Mouse (Mus musculus) brown adipose tissue, adult 24 weeks (tissue): ENCODE measurements around the gene Fam240a. TPM values are rescaled to one million over a fixed set of nuclear protein-coding genes. Genes with fewer than 3 reads are reported as not detected.

Source experiments
- H3K27ac ChIP-seq: fragments of 200-500 bp; replicated peaks from 2 replicates; pipeline ENCODE4 v1.5.1; 2012; ENCODE audit warnings: low read depth, mild to moderate bottlenecking, low read length
- H3K4me1 ChIP-seq: fragments of 200-500 bp; 2 replicates; pipeline ENCODE4 v1.6.1; 2012; ENCODE audit warnings: low read length, mixed read lengths; ENCODE audit not compliant: control insufficient read depth, insufficient read depth, insufficient read length
- H3K4me3 ChIP-seq: fragments of 200-500 bp; 2 replicates; pipeline ENCODE4 v1.5.1; 2012; ENCODE audit warnings: low read depth, mild to moderate bottlenecking, low read length, moderate library complexity; ENCODE audit not compliant: insufficient read depth
- polyA plus RNA-seq: library from polyadenylated mRNA; stranded (reverse); fragments of >200 nt; gene quantifications from 2 replicates; pipeline ENCODE4 v1.2.4, GENCODE M21; 2012; ENCODE audit not compliant: missing spikeins, insufficient read depth, insufficient read length

Gene Fam240a
- polyA plus RNA-seq, 1 experiment, result not detected

- Histone ChIP-seq H3K4me3 (no peak overlapping the region), H3K27ac (no peak overlapping the region), H3K4me1 (peaks cover 18% of the 10 kb centered on the region)
Observed at GRCm38 (mm10) chr9:110873681-110874659, 42.7 kb downstream of the Fam240a start.

- Histone ChIP-seq H3K4me1 (peaks cover 3% of the 10 kb centered on the region; the same call in 1 of the 2 replicates), H3K27ac (no peak overlapping the region), H3K4me3 (no peak overlapping the region)
Observed at GRCm38 (mm10) chr9:110871030-110871429, 45.6 kb downstream of the Fam240a start.

Other genes with a start within 250 kb of the Fam240a start
- gene Myl3, start 175.0 kb downstream of the Fam240a start, polyA plus RNA-seq, result 17.2 and 23.5 TPM in 2 replicates
- gene Pth1r, start 169.7 kb downstream of the Fam240a start, polyA plus RNA-seq, result 23.3 and 25.4 TPM in 2 replicates
- not detected in 2 replicates for gene Prss42, start 118.7 kb downstream of the Fam240a start, polyA plus RNA-seq
- not detected in 2 replicates for gene Prss44, start 102.9 kb downstream of the Fam240a start, polyA plus RNA-seq
- not detected in 2 replicates for gene Prss43, start 90.2 kb downstream of the Fam240a start, polyA plus RNA-seq
- not detected in 2 replicates for gene Prss45, start 82.3 kb downstream of the Fam240a start, polyA plus RNA-seq
- not detected in 2 replicates for gene Prss46, start 72.4 kb downstream of the Fam240a start, polyA plus RNA-seq
- not detected in 2 replicates for gene Prss50, start 58.9 kb downstream of the Fam240a start, polyA plus RNA-seq
- gene Als2cl, start 37.0 kb downstream of the Fam240a start, polyA plus RNA-seq, result 5.7 and 9.0 TPM in 2 replicates
- 1.5 and 1.8 TPM in 2 replicates for gene Tmie, start 36.7 kb downstream of the Fam240a start, polyA plus RNA-seq
- gene Tdgf1, start 29.3 kb upstream of the Fam240a start, polyA plus RNA-seq, result not detected in 2 replicates
- gene Lrrc2, start 34.7 kb upstream of the Fam240a start, polyA plus RNA-seq, result 0.88 TPM in 1 of 2 replicates, not detected in the other
- 2.2 and 3.3 TPM in 2 replicates for gene Rtp3, start 73.7 kb upstream of the Fam240a start, polyA plus RNA-seq
- not detected in 2 replicates for gene Ltf, start 102.4 kb upstream of the Fam240a start, polyA plus RNA-seq
- 1.3 and 1.6 TPM in 2 replicates for gene Ccrl2, start 140.7 kb upstream of the Fam240a start, polyA plus RNA-seq
- gene Lrrfip2, start 200.7 kb upstream of the Fam240a start, polyA plus RNA-seq, result 36.9 and 43.5 TPM in 2 replicates